Mouse (Mus musculus): ENCODE measurements around the gene Abr.

DNA sequence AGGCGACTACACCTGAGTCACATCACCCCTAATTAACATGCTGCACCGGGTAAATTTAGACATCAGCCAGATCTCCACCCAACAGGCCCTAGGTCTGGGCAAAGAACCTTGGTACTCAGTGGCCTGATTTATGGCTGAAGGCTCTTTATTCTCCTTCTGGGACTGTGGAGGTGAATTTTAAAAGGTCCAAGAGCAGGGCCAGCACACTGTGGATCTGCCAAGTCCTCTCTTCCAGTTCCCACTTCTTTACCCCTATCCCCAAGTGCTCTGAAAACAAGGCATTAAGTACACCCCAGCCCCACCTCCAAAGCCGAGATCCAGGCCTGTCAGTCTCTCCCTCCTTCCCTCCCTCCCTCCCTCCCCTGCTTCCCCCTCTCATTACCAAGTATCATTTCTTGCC is 59.5 kb downstream of the Abr start:
- TF ChIP-seq POLR2A (IDR thresholded peaks at IDR 0.05; ENCODE audit: borderline replicate concordance, insufficient read depth, low read length): no peak
- no peak for TF ChIP-seq CTCF (IDR thresholded peaks at IDR 0.05; ENCODE audit: borderline replicate concordance, insufficient read depth, low read depth, low read length)

Measured in cerebellum, adult 2 months (tissue).